Mouse (Mus musculus) regulatory T cell (primary cell): ENCODE measurements around the gene Sbno2.

Experiments used
- in situ Hi-C: fragments of 300-600 bp; cut with MboI, MseI; formaldehyde crosslinking; loops from one replicate; pipeline ENCODE4 v1.15.1; 2025; ENCODE audit warnings: high pct_unique_total_duplicates

The Sbno2 gene

DNA sequence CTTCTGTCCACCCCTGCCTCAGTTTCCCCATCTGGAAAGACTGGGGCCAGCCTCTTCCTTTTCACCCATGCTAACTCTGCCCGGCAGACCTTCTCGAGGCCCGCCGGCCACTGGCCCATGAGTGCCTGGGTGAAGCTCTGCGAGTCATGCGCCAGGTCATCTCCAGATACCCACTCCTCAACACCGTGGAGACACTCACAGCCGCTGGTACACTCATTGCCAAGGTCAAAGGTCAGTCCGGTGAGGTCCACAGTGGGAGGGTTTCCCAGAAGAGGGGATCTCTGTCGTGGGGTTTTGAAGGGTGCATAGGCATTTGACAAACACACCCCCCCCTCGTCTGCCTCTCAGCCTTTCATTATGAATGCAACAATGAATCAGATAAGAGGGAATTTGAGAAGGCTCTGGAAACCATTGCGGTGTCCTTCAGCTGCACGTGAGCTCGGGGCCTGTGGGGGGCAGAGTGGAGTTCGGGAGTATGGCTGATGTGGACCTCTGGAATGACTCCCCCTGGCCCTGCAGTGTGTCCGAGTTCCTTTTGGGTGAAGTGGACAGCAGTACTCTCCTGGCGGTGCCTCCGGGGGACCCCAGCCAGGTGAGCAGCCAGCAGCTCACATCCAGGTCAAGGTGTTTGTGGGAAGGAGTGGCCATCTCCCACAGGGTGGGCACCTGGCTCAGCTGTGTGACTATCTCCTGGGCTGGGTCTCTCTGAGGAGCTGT is 84.6 kb downstream of the Sbno2 start:
- in situ Hi-C loops, result no loop called here

DNA sequence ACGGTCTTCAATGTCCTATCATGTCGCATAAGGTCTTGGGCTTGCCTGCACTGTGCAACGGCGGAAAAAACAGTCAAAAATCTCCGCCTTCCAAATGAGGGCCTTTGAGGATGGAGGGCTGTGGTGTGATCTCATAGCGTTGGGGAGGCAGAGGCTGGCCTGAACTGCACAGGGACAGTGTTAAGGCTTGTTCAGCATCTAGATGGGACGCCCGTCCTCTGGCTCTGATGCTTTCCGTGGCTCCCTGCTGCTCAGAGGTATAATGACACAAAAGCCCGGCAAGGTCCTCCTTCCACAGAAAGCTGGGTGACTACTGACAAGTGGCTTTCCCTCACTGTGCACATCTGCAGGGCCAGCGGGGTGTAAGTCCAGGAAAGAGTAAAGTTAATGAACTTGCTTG is 85.2 kb downstream of the Sbno2 start:
- in situ Hi-C loops, result no loop called here

DNA sequence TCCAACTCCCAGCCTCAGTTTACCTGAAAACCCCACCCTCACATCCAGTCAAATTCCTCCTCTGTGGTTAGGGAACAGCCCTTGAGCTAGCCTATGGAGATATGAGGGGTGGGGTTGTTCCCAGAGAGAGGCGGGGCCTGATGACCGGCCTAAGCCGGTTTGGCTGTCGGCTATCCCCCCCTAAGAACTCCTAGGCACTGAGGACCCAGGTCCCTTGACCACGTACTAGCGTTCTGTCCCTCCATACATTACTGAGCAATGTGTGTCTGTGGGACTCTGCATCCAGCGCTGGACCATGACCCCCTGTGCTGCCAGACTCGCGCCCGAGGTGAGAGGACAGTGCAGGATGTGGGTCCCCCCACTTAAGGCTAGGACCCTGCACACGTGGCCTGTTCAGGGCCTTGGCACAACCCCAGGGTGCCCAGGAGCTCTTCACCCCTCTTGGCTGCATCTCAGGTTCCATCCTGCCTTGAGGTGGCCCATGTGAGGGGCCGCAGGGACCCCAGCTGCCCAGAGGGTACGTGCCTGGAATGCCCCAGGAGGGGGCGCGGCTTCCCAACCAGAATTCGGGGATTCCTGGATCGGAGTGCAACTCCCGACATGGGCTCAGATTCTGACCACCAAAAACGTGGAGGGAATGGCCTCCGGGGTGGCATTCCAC is 85.8 kb downstream of the Sbno2 start:
- in situ Hi-C loops, result no loop called here

DNA sequence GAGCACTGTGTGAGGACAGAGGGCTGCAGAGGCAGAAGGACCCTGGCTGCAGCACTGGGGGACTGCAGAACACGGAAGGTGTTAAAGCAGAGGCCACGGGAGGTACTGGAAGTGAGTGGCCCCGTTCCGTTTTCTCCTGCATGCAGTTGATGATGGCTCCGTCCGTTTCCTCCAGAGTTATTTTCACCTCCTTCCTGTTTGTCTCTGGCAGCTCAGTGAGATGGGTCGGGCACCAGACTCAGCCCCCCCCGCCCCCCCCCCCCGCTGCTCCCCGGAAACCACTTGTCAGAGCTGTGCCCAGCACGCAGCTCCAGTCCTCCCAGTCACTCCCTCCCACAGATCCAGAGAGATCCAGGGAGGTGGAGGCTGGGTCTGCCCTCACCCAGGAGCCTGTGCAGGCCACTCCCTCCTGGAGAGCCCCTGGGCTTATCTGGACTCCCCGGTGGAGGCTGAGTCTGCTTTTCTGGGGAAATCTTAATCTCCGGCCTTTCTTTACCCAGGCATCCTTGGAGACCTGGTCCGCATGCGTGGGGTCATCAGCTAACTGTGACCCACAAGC is 86.6 kb downstream of the Sbno2 start:
- in situ Hi-C loops, result no loop called here

DNA sequence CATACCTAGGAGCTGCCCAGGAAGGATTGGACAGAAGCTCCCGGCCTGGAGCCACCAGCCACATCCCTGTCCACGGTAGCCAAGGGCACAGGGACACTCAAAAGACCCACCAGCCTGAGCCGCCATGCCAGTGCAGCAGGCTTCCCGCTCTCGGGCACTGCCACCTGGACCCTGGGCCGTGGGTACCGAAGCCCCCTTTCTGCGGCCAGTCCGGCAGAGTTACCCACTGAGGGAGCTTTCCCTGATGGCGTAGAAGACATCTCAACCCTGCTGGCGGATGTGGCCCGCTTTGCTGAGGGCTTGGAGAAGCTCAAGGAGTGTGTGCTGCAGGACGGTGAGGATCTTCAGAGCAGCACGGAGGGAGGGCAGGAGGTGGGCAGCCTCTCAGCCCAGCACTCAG is 87.6 kb downstream of the Sbno2 start:
- in situ Hi-C loops, result no loop called here

DNA sequence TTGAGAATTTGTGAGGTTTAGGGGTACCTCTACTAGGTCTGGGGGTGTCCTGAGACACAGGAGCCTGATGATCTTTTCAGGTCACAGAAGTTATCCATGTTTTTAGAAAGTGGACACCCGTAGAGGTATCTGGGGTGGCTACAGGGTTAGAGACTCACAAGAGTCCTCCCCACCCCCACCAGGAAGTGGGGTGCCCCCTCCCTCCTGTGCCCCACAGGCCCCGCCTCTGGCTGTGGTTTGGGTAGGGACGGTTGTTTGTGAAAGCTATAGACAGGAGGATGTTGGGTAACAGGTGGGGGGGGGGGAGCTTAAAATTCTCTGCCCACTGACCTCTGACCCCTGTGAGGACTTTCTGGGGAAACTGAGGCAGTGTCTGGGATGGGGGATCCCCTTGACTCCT is 88.0 kb downstream of the Sbno2 start:
- in situ Hi-C loops, result no loop called here

DNA sequence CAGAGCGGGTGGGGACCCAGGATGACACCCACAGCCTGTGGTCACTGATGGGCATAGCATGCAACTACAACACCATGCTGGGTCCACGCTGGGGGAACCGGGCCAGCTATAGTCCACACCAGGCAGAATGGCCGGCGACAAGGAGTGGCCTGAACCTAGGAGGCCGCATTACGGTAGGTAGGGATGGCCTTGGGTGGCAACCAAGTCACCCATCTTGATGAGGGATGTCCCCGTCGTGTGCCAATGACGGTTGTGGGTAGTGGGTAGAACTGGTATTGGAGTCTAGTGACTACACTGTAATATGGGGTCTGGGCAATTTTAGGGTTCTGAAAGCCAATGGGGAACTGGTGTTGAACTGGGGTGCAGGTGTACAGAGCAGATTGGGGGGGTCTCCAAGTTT is 88.4 kb downstream of the Sbno2 start:
- in situ Hi-C loops, result no loop called here

DNA sequence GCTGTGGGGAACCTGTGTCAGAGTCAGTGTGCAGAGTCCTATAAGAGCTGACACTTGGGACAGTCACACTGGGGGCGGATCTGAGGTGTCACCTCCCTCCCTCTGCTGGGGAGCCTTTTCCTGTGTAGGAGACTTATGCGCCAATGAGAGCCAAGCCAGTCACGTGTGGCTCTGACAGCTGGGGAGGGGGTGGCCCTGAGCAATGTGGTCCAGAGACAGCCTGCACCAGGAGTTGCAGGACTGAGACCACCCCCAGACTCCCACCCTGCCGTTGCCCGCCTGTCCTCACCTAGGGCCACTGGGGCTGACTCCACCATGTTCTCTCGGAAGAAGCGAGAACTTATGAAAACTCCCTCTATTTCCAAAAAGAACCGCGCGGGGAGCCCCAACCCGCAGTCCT is 88.9 kb downstream of the Sbno2 start, which contains the start of gene Arhgap45:
Arhgap45 (plus strand) TSS at position 143 of the 400 bp plus-strand sequence.
- in situ Hi-C loops, result no loop called here

DNA sequence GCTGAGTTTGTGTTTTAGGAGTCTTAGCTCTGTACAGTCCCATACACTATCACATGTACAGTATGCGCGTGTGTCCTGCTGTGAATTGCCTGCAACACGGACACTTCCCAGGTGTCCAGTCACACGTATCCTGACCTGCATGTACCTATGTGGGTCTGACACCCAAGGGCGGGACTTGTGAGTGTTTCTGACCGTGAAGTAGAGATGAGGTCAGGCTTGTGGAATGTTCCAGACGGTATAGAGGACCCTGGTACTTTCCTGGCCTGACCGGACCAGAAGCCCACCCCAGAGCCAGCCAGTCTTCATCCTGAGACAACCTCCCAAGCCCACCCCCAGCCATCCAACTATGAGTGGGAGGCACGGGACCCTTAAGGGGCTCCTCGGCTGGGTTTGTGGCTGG is 89.8 kb downstream of the Sbno2 start:
- in situ Hi-C loops, result no loop called here

DNA sequence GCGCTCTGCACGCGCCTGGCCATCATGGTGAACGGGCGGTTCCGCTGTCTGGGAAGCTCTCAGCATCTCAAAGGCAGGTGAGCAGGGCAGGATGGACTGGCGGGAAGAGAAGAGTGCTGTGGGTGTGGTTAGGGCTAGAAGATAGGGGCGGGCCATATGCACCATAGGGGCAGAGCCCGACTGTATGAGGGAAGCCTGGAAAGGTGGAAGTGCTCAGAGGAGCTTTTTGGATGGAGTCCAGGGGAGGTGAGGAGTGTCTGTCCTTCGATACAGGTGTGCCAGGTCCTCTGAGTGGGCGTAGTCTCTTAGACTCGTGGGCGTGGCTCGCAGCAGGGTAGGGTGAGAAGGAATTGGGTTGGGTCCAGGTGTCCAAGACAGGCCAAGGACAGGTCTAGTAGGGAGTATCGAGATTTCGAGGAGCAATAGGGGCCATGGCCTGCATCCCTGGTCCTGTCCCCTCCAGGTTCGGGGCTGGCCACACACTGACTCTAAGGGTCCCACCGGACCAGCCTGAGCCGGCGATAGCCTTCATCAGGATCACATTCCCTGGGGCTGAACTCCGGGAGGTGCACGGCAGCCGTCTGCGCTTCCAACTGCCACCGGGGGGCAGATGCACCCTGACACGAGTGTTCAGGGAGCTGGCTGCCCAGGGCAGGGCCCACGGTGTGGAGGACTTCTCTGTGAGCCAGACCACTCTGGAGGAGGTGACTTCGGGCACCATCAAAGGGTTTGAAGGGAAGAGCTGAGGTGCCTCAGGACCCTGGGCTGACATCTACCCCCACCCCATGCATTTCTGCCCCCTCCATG is 90.7 kb downstream of the Sbno2 start:
- in situ Hi-C loops, result no loop called here

DNA sequence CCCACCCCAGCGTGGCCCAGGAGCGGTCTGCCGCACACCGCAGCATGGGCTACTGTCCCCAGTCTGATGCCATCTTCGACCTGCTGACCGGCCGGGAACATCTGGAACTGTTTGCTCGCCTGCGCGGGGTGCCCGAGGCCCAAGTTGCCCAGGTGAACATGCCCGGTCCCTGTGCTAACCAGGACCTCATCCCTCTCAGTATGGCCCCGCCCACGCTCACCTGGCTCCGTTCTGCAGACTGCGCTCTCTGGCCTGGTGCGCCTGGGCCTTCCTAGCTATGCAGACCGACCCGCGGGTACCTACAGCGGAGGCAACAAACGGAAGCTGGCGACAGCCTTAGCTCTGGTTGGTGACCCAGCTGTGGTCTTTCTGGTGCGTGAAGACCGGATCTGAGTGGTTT is 91.8 kb downstream of the Sbno2 start:
- in situ Hi-C loops, result no loop called here

DNA sequence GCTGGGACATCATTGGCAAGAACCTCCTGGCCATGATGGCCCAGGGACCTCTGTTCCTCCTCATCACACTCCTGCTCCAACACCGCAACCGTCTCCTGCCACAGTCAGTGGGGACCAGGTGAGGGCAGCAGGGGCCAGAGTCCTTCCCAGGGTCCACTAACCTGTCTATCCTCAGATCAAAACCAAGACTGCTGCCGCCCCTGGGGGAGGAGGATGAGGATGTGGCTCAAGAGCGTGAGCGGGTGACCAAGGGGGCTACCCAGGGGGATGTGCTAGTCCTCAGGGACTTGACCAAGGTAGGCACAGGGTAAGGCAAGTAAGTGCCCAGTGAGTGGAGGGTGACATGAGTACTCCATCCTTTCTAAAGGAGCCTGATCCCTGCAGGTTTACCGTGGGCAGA is 93.6 kb downstream of the Sbno2 start:
- in situ Hi-C loops, result no loop called here
